Mouse (Mus musculus) MEL (cell line): ENCODE data around the gene Immp2l.

ENCODE experiments used
- BHLHE40 ChIP-seq: IDR thresholded peaks from 2 replicates; pipeline ENCODE4 v1.6.1; 2012; ENCODE audit warnings: low read depth, mild to moderate bottlenecking, inconsistent platforms, low read length, improper control_type of control experiment, borderline replicate concordance
- CTCF ChIP-seq, 3 experiments: IDR thresholded peaks in 2 of 3; conservative IDR thresholded peaks in 1 of 3; 2 replicates each; pipeline ENCODE4 v1.5.1; 2011 to 2012; ENCODE audit warnings: low read length in 3 of 3, low read depth in 2 of 3, mild to moderate bottlenecking in 2 of 3, improper control_type of control experiment in 1 of 3, inconsistent platforms in 1 of 3, mixed read lengths in 1 of 3, moderate library complexity in 1 of 3; ENCODE audit not compliant: control insufficient read depth in 1 of 3, insufficient read depth in 1 of 3, poor library complexity in 1 of 3, severe bottlenecking in 1 of 3
- EP300 ChIP-seq, 2 experiments: IDR thresholded peaks; 2 replicates each; pipeline ENCODE4 v1.6.1; 2011; ENCODE audit warnings: improper control_type of control experiment in 2 of 2, low read length in 2 of 2, low read depth in 1 of 2, mild to moderate bottlenecking in 1 of 2
- POLR2A ChIP-seq, 2 experiments: IDR thresholded peaks; 2 replicates each; pipeline ENCODE4 v1.6.1; 2011 to 2012; ENCODE audit warnings: low read length in 2 of 2, mild to moderate bottlenecking in 2 of 2, control low read depth in 1 of 2, improper control_type of control experiment in 1 of 2, low read depth in 1 of 2, moderate library complexity in 1 of 2; ENCODE audit not compliant: control insufficient read depth in 1 of 2, insufficient read depth in 1 of 2, poor library complexity in 1 of 2
- TAL1 ChIP-seq: IDR thresholded peaks from 2 replicates; pipeline ENCODE4 v1.6.1; 2012; ENCODE audit warnings: mild to moderate bottlenecking, inconsistent platforms, low read length, moderate library complexity, mixed read lengths

- TF ChIP-seq BHLHE40 (no peak), TAL1 (no peak), CTCF (IDR thresholded peaks at IDR 0.05 in 2 of 3, conservative IDR thresholded peaks at IDR 0.05 in 1 of 3; ENCODE audit: control insufficient read depth in 1 of 3, insufficient read depth in 1 of 3, low read depth in 2 of 3, low read length in 3 of 3, poor library complexity in 1 of 3, severe bottlenecking in 1 of 3) (no peak), POLR2A (IDR thresholded peaks at IDR 0.05; ENCODE audit: control insufficient read depth in 1 of 2, insufficient read depth in 1 of 2, low read depth in 1 of 2, low read length in 2 of 2, poor library complexity in 1 of 2) (no peak), EP300 (IDR thresholded peaks at IDR 0.05; ENCODE audit: low read depth in 1 of 2, low read length in 2 of 2) (no peak)
Measured at GRCm38 (mm10) chr12:41566433-41566794, 542.5 kb downstream of the Immp2l start.
